Mouse (Mus musculus): ENCODE results near the gene Sprr2a2. TPM values are rescaled to one million over a fixed set of nuclear protein-coding genes. Genes with fewer than 3 reads are reported as not detected.

The Sprr2a2 gene
- polyA plus RNA-seq, 1 experiment from 2014 or later: 3.2 TPM

Other genes with a start within 250 kb of the Sprr2a2 start
- not detected in 2 replicates for gene Pglyrp3, start 201.3 kb upstream of the Sprr2a2 start, polyA plus RNA-seq (2015; fragmentation: Nextera tagmentation; extraction: Ambion mirVana)
- gene Lor, start 132.8 kb upstream of the Sprr2a2 start, polyA plus RNA-seq (2015; fragmentation: Nextera tagmentation; extraction: Ambion mirVana): 0.24 and 1.5 TPM in 2 replicates
- gene Prr9, start 92.0 kb upstream of the Sprr2a2 start, polyA plus RNA-seq (2015; fragmentation: Nextera tagmentation; extraction: Ambion mirVana): not detected in 2 replicates
- gene Lelp1, start 73.2 kb upstream of the Sprr2a2 start, polyA plus RNA-seq (2015; fragmentation: Nextera tagmentation; extraction: Ambion mirVana): not detected in 2 replicates
- gene Sprr2a1, start 121 bp upstream of the Sprr2a2 start, polyA plus RNA-seq (2015; fragmentation: Nextera tagmentation; extraction: Ambion mirVana): 0.29 TPM in 1 of 2 replicates, not detected in the other
- 0.34 and 0.84 TPM in 2 replicates for gene Sprr2a3, start 69.5 kb downstream of the Sprr2a2 start, polyA plus RNA-seq (2015; fragmentation: Nextera tagmentation; extraction: Ambion mirVana)
- not detected in 2 replicates for gene Sprr2b, start 100.7 kb downstream of the Sprr2a2 start, polyA plus RNA-seq (2015; fragmentation: Nextera tagmentation; extraction: Ambion mirVana)
- not detected in 2 replicates for gene Sprr2d, start 123.2 kb downstream of the Sprr2a2 start, polyA plus RNA-seq (2015; fragmentation: Nextera tagmentation; extraction: Ambion mirVana)
- not detected in 2 replicates for gene Sprr2e, start 136.2 kb downstream of the Sprr2a2 start, polyA plus RNA-seq (2015; fragmentation: Nextera tagmentation; extraction: Ambion mirVana)
- not detected in 2 replicates for gene Sprr2f, start 149.3 kb downstream of the Sprr2a2 start, polyA plus RNA-seq (2015; fragmentation: Nextera tagmentation; extraction: Ambion mirVana)
- not detected in 2 replicates for gene Sprr2h, start 169.8 kb downstream of the Sprr2a2 start, polyA plus RNA-seq (2015; fragmentation: Nextera tagmentation; extraction: Ambion mirVana)
- gene Sprr2i, start 192.1 kb downstream of the Sprr2a2 start, polyA plus RNA-seq (2015; fragmentation: Nextera tagmentation; extraction: Ambion mirVana): not detected in 2 replicates
- not detected in 2 replicates for gene Sprr2j-ps, start 202.2 kb downstream of the Sprr2a2 start, polyA plus RNA-seq (2015; fragmentation: Nextera tagmentation; extraction: Ambion mirVana)
- 7.8 and 10.3 TPM in 2 replicates for gene Gm9774, start 213.5 kb downstream of the Sprr2a2 start, polyA plus RNA-seq (2015; fragmentation: Nextera tagmentation; extraction: Ambion mirVana)
- gene Sprr2k, start 216.7 kb downstream of the Sprr2a2 start, polyA plus RNA-seq (2015; fragmentation: Nextera tagmentation; extraction: Ambion mirVana): not detected in 2 replicates
- gene Sprr1b, start 222.9 kb downstream of the Sprr2a2 start, polyA plus RNA-seq (2015; fragmentation: Nextera tagmentation; extraction: Ambion mirVana): 0.79 TPM in 1 of 2 replicates, not detected in the other
- not detected in 2 replicates for gene Sprr3, start 242.8 kb downstream of the Sprr2a2 start, polyA plus RNA-seq (2015; fragmentation: Nextera tagmentation; extraction: Ambion mirVana)